Mouse (Mus musculus) CH12.LX (cell line): ENCODE measurements at regions not wholly inside any gene's neighbourhood (a gene's known extent, or its start where the extent isn't known, plus 50 kb on each side); places are given as distances from the start of the nearest gene placed in this dataset.

Experiments
- BHLHE40 ChIP-seq: IDR thresholded peaks from 2 replicates; pipeline ENCODE4 v1.6.1; 2011; ENCODE audit warnings: mild to moderate bottlenecking, low read depth, low read length, improper control_type of control experiment
- CHD1 ChIP-seq: IDR thresholded peaks from 2 replicates; pipeline ENCODE4 v1.6.1; 2012; ENCODE audit warnings: low read depth, low read length, improper control_type of control experiment, inconsistent platforms
- CHD2 ChIP-seq: IDR thresholded peaks from 2 replicates; pipeline ENCODE4 v1.6.1; 2011; ENCODE audit warnings: low read length, improper control_type of control experiment
- CTCF ChIP-seq, 2 experiments: IDR thresholded peaks in 1 of 2; conservative IDR thresholded peaks in 1 of 2; 2 replicates each; pipeline ENCODE4 v1.5.1; 2011 to 2012; ENCODE audit warnings: low read depth in 2 of 2, low read length in 2 of 2, improper control_type of control experiment in 1 of 2, inconsistent platforms in 1 of 2, mild to moderate bottlenecking in 1 of 2, moderate library complexity in 1 of 2
- ELF1 ChIP-seq: IDR thresholded peaks from 2 replicates; pipeline ENCODE4 v1.6.1; 2014; ENCODE audit warnings: low read depth, mild to moderate bottlenecking, inconsistent platforms, low read length, improper control_type of control experiment
- ETS1 ChIP-seq: conservative IDR thresholded peaks from 2 replicates; pipeline ENCODE4 v1.6.1; 2012; ENCODE audit warnings: low read depth, mild to moderate bottlenecking, inconsistent platforms, low read length, improper control_type of control experiment, moderate library complexity
- MAX ChIP-seq: IDR thresholded peaks from 2 replicates; pipeline ENCODE4 v1.6.1; 2011; ENCODE audit warnings: low read length, improper control_type of control experiment
- POLR2A ChIP-seq: IDR thresholded peaks from 2 replicates; pipeline ENCODE4 v1.6.1; 2011; ENCODE audit warnings: low read depth, mild to moderate bottlenecking, improper control_type of control experiment, low read length
- POLR2AphosphoS2 ChIP-seq: IDR thresholded peaks from 2 replicates; pipeline ENCODE4 v1.6.1; 2011; ENCODE audit warnings: low read depth, low read length, improper control_type of control experiment
- SIN3A ChIP-seq: IDR thresholded peaks from 2 replicates; pipeline ENCODE4 v1.6.1; 2012; ENCODE audit warnings: low read length, improper control_type of control experiment, inconsistent platforms
- SMC3 ChIP-seq: IDR thresholded peaks from 2 replicates; pipeline ENCODE4 v1.6.1; 2011; ENCODE audit warnings: low read depth, low read length, improper control_type of control experiment
- ZNF384 ChIP-seq: IDR thresholded peaks from 2 replicates; pipeline ENCODE4 v1.6.1; 2012; ENCODE audit warnings: low read depth, low read length, improper control_type of control experiment, inconsistent platforms

DNA sequence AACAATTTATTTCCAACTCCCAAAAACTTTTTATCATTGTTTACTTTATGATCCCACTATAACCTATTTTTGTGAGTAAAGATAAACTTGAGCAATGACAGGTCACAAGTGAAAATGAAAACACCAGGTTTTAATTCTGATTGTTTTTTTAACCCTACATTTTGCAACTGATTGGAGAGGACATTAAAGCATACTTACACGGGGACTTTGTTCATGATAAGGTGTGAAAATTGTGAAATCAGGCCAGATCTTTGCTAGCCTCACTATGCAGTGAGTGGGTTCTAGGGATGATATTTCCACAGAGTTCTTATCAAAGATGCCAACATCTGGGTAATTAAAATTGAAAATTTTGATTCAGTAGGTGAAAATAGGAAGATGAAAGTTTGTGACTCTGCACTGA lies 56.6 kb upstream of the Apob start:
- TF ChIP-seq CHD2 (no peak), CTCF (conservative IDR thresholded peaks at IDR 0.05 in 1 of 2, IDR thresholded peaks at IDR 0.05 in 1 of 2; ENCODE audit: low read depth in 2 of 2, low read length in 2 of 2) (no peak), ETS1 (no peak), POLR2A (no peak), POLR2AphosphoS2 (no peak), CHD1 (no peak), ELF1 (no peak), MAX (no peak), SMC3 (no peak), SIN3A (no peak), ZNF384 (no peak), BHLHE40 (no peak)
